Mouse (Mus musculus): ENCODE data around the gene Ltbp3. TPM values are rescaled to one million over a fixed set of nuclear protein-coding genes. Genes with fewer than 3 reads are reported as not detected.

The Ltbp3 gene
- total and polyA plus RNA-seq, 3 experiments: 0.51 TPM; not detected in 2

- TF ChIP-seq ZMIZ1 (IDR thresholded peaks at IDR 0.05; ENCODE audit: low read depth, low read length): peak; percentile 68; the same call in 1 of the 2 replicates
- TF ChIP-seq SIN3A (IDR thresholded peaks at IDR 0.05; ENCODE audit: low read length): peak; percentile 84; the same call in 1 of the 2 replicates
- TF ChIP-seq USF2 (conservative IDR thresholded peaks at IDR 0.05; ENCODE audit: low read depth, low read length): peak; percentile 70
- peak; percentile 99 for TF ChIP-seq UBTF (IDR thresholded peaks at IDR 0.05; ENCODE audit: low read depth, low read length)
- peak; percentile 17; the same call in 1 of the 2 replicates for TF ChIP-seq ZKSCAN1 (IDR thresholded peaks at IDR 0.05; ENCODE audit: borderline replicate concordance, low read depth, low read length)
Measured at GRCm38 (mm10) chr19:5770925-5771860, 30.5 kb downstream of the Ltbp3 start, which contains the start of gene Scyl1 (continued).

GRCm38 (mm10) chr19:5777387-5778032 lies 36.8 kb downstream of the Ltbp3 start:
- Histone ChIP-seq H3K9ac (ENCODE audit: insufficient read depth, low read depth) (no peak overlapping the region), H3K9me3 (replicated peaks; ENCODE audit: low read length) (no peaks in the 10 kb centered on the region), H3K4me3 (replicated peaks in 1 of 3; ENCODE audit: low read depth in 2 of 3, low read length in 2 of 3, poor library complexity in 1 of 3) (no peak overlapping the region), H3K36me3 (replicated peaks in 1 of 2; ENCODE audit: control insufficient read depth in 1 of 2, insufficient read depth in 1 of 2, low read length in 1 of 2) (no peaks in the 10 kb centered on the region), H3K27ac (ENCODE audit: insufficient read depth, low read depth) (no peak overlapping the region), H3K27me3 (replicated peaks) (no peaks in the 10 kb centered on the region), H3K4me1 (ENCODE audit: control insufficient read depth in 1 of 2, insufficient read depth in 2 of 2) (peaks cover 0 to 9% of the 10 kb centered on the region in 2 experiments; a peak in 2 of 4 replicates), H3K4me2 (ENCODE audit: insufficient read depth, low read depth, poor library complexity, severe bottlenecking) (no peak overlapping the region), H3K79me2 (replicated peaks; ENCODE audit: control insufficient read depth, extremely low read depth, insufficient read depth, poor library complexity, severe bottlenecking) (no peaks in the 10 kb centered on the region)
- dilution Hi-C loops (cut with MboI; ENCODE audit: extremely low pct_ligation_motif_present, extremely low pct_unique_long_range_greater_than_20kb, low sequenced_read_pairs) (no loop called here), in situ Hi-C loops (cut with MboI; ENCODE audit: low pct_ligation_motif_present, low pct_unique_long_range_greater_than_20kb, low sequenced_read_pairs) (no loop called here)
- no peak for TF ChIP-seq ZC3H11A (IDR thresholded peaks at IDR 0.05; ENCODE audit: low read depth, low read length)
- no peak for TF ChIP-seq CTCF (conservative IDR thresholded peaks at IDR 0.05 in 1 of 2, IDR thresholded peaks at IDR 0.05 in 1 of 2; ENCODE audit: low read depth in 2 of 2, low read length in 2 of 2)
- no peak for TF ChIP-seq ETS1 (conservative IDR thresholded peaks at IDR 0.05; ENCODE audit: low read depth, low read length)
- TF ChIP-seq MAFK (IDR thresholded peaks at IDR 0.05; ENCODE audit: insufficient replicate concordance, low read length): no peak
- no peak for TF ChIP-seq GABPA (IDR thresholded peaks at IDR 0.05; ENCODE audit: insufficient replicate concordance, low read depth, low read length)
- TF ChIP-seq TCF12 (IDR thresholded peaks at IDR 0.05; ENCODE audit: low read depth, low read length): no peak
- no peak for TF ChIP-seq MAZ (IDR thresholded peaks at IDR 0.05; ENCODE audit: low read depth, low read length)
- TF ChIP-seq MXI1 (IDR thresholded peaks at IDR 0.05; ENCODE audit: low read depth, low read length): no peak
- TF ChIP-seq ZKSCAN1 (IDR thresholded peaks at IDR 0.05; ENCODE audit: borderline replicate concordance, low read depth, low read length): no peak
- TF ChIP-seq JUND (conservative IDR thresholded peaks at IDR 0.05; ENCODE audit: low read depth, low read length): no peak
- no peak for TF ChIP-seq USF2 (conservative IDR thresholded peaks at IDR 0.05; ENCODE audit: low read depth, low read length)
- no peak for TF ChIP-seq MAX (IDR thresholded peaks at IDR 0.05; ENCODE audit: low read length)
- no peak for TF ChIP-seq USF1 (IDR thresholded peaks at IDR 0.05; ENCODE audit: low read depth, low read length)
- no peak for TF ChIP-seq RCOR1 (conservative IDR thresholded peaks at IDR 0.05; ENCODE audit: low read depth, low read length)
- no peak for TF ChIP-seq TBP (conservative IDR thresholded peaks at IDR 0.05; ENCODE audit: low read depth, low read length)
- no peak for TF ChIP-seq ZMIZ1 (IDR thresholded peaks at IDR 0.05; ENCODE audit: low read depth, low read length)
- TF ChIP-seq HCFC1 (IDR thresholded peaks at IDR 0.05; ENCODE audit: low read depth, low read length): no peak
- no peak for TF ChIP-seq NRF1 (IDR thresholded peaks at IDR 0.05; ENCODE audit: low read depth, low read length)
- TF ChIP-seq POLR2A (IDR thresholded peaks at IDR 0.05; ENCODE audit: low read depth, low read length): no peak
- TF ChIP-seq ELF1 (IDR thresholded peaks at IDR 0.05; ENCODE audit: low read depth, low read length): no peak
- DNase-seq (ENCODE audit: extremely low read depth): no peak

Data from CH12.LX (cell line).